Mouse (Mus musculus) G1E (cell line): ENCODE data around the gene Ptdss2.

ENCODE experiments used
- CTCF ChIP-seq: IDR thresholded peaks from 2 replicates; pipeline ENCODE4 v1.5.1; 2012; ENCODE audit warnings: low read depth, low read length, inconsistent platforms, mixed read lengths
- GATA1 ChIP-seq: IDR thresholded peaks from 2 replicates; pipeline ENCODE4 v1.6.1; 2012; ENCODE audit warnings: borderline replicate concordance, low read length, inconsistent platforms, mixed read lengths

DNA sequence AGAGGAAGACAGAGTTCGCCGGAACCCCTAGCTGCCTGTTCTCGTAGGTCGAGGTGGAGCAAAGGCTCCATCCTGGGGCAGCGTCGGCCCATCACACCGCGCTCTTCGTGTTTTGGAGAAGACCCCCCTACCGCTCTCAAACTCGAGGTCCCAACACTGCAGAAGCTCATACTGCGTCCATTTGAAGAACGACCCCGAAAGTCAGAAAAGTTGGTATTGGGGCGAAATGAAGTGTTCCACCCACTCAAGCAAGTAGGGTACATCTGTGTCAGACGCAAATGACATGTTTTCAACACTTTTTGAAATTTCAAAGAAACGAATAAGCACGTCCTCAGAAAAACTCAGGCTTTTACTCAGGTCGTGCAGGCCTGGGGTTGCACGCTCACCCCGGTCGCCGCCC is 72.2 kb downstream of the Ptdss2 start:
- TF ChIP-seq CTCF (no peak), GATA1 (no peak)
